Mouse (Mus musculus) neural tube, embryonic 14.5 days (tissue): ENCODE data around the gene Gtdc1. TPM values are rescaled to one million over a fixed set of nuclear protein-coding genes. Genes with fewer than 3 reads are reported as not detected.
A peak's percentile ranks its signal among the peaks of the same experiment; 100 is the strongest.
"Not testable (repeated sequence)": the region's sequence is repeated elsewhere in the genome, so short reads cannot be mapped to it uniquely, and the experiment has no call there.

Experiments
- ATAC-seq: fragments of 200-750 bp; cut with Nextera tagmentation; 2 replicates; pipeline ENCODE4 v1.8.0; 2017; ENCODE audit warnings: low read depth, mild to moderate bottlenecking, moderate TSS enrichment, moderate library complexity
- H3K27ac ChIP-seq: fragments of 300-500 bp; sonication (generic); 2 replicates; pipeline ENCODE4 v1.5.1; 2014; ENCODE audit warnings: low read depth, mild to moderate bottlenecking, control low read depth, low read length, moderate library complexity, mixed read lengths
- H3K27me3 ChIP-seq: fragments of 300-500 bp; sonication (generic); 2 replicates; pipeline ENCODE4 v1.6.1; 2014; ENCODE audit warnings: low read length; ENCODE audit not compliant: control insufficient read depth, insufficient read depth
- H3K36me3 ChIP-seq: fragments of 300-500 bp; sonication (generic); 2 replicates; pipeline ENCODE4 v1.6.1; 2014; ENCODE audit warnings: low read length, mixed read lengths; ENCODE audit not compliant: control insufficient read depth, insufficient read depth
- H3K4me1 ChIP-seq: fragments of 300-500 bp; sonication (generic); 2 replicates; pipeline ENCODE4 v1.6.1; 2014; ENCODE audit warnings: low read length; ENCODE audit not compliant: control insufficient read depth, insufficient read depth
- H3K4me2 ChIP-seq: fragments of 300-500 bp; sonication (generic); 2 replicates; pipeline ENCODE4 v1.6.1; 2014; ENCODE audit warnings: mild to moderate bottlenecking, low read depth, low read length, control low read depth
- H3K4me3 ChIP-seq: fragments of 300-500 bp; sonication (generic); 2 replicates; pipeline ENCODE4 v1.5.1; 2014; ENCODE audit warnings: low read depth, low read length, control low read depth, mixed read lengths
- H3K9ac ChIP-seq: fragments of 300-500 bp; sonication (generic); replicated peaks from 2 replicates; pipeline ENCODE4 v1.6.1; 2014; ENCODE audit warnings: low read depth, mild to moderate bottlenecking, control low read depth, low read length, mixed read lengths
- H3K9me3 ChIP-seq: fragments of 300-500 bp; sonication (generic); 2 replicates; pipeline ENCODE4 v1.6.1; 2016; ENCODE audit warnings: low read length; ENCODE audit not compliant: control insufficient read depth
- WGBS: fragments of 180-500 bp; shearing (Covaris S2); extraction: QIAGEN DNeasy Blood & Tissue Kit; methylation state at CpG from one replicate; pipeline ENCODE4 v1.1.7; 2014; 5-methylcytosine and 5-hydroxymethylcytosine counted together
- polyA plus RNA-seq: library from polyadenylated mRNA; unstranded; fragments of >200 nt; fragmentation: Nextera tagmentation; extraction: Ambion mirVana; gene quantifications from 2 replicates; pipeline ENCODE4 v1.2.1, GENCODE M21; 2014

The Gtdc1 gene
- polyA plus RNA-seq, 1 experiment from 2014 or later = 28.4 TPM

- Histone ChIP-seq H3K4me1 (no peaks in the 10 kb centered on the region), H3K36me3 (no peaks in the 10 kb centered on the region), H3K27ac (no peak overlapping the region), H3K4me2 (no peak overlapping the region), H3K9me3 (no peaks in the 10 kb centered on the region), H3K4me3 (no peak overlapping the region), H3K27me3 (no peaks in the 10 kb centered on the region), H3K9ac (no peak overlapping the region)
- 95% methylated on average over 1 of the region's 1 CpGs for WGBS
- ATAC-seq = no peak
Observed at GRCm38 (mm10) chr2:44628778-44629177, 298.7 kb downstream of the Gtdc1 start.

GRCm38 (mm10) chr2:44625154-44625553 lies 302.3 kb downstream of the Gtdc1 start:
- Histone ChIP-seq H3K4me2 (no peak overlapping the region), H3K27me3 (no peaks in the 10 kb centered on the region), H3K36me3 (no peaks in the 10 kb centered on the region), H3K9me3 (no peaks in the 10 kb centered on the region), H3K4me3 (no peak overlapping the region), H3K27ac (no peak overlapping the region), H3K9ac (no peak overlapping the region), H3K4me1 (no peaks in the 10 kb centered on the region)
- ATAC-seq = no peak
- WGBS = 59% methylated on average over 3 of the region's 3 CpGs

- no peaks in the 10 kb centered on the region for H3K36me3 ChIP-seq
- no peak overlapping the region for H3K4me3 ChIP-seq
- no peak overlapping the region for H3K9ac ChIP-seq
- WGBS = 91% methylated on average over 3 of the region's 3 CpGs
- no peaks in the 10 kb centered on the region for H3K9me3 ChIP-seq
- ATAC-seq = no peak
- no peak overlapping the region for H3K4me2 ChIP-seq
- no peaks in the 10 kb centered on the region for H3K4me1 ChIP-seq
- no peaks in the 10 kb centered on the region for H3K27me3 ChIP-seq
- no peak overlapping the region for H3K27ac ChIP-seq
Observed at GRCm38 (mm10) chr2:44622471-44622870, 305.0 kb downstream of the Gtdc1 start.

GRCm38 (mm10) chr2:44599653-44600052 lies 327.8 kb downstream of the Gtdc1 start:
- ATAC-seq, H3K9ac ChIP-seq, H3K4me3 ChIP-seq, H3K36me3 ChIP-seq, H3K4me1 ChIP-seq, H3K27ac ChIP-seq, H3K27me3 ChIP-seq, H3K9me3 ChIP-seq, H3K4me2 ChIP-seq: not testable (repeated sequence)
- 98% methylated on average over 3 of the region's 3 CpGs for WGBS

DNA sequence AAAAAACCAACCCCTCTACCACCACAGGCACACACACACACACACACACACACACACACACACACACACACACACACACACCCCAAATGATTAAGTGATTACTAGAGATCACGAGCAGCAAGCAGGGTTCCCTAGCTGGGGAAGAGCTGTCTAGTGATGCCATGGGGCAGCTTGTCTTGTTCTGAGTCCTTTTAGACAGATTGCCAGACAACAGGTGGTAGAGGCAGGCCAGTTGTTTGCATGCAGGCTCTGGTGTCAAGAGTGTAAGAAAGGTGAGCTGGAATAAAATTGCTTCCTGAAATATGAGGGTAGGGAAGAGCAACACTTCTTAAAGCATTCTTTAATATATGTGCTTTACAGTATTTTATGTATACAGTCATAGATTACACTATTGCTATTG lies 333.2 kb downstream of the Gtdc1 start:
- H3K9ac ChIP-seq = no peak overlapping the region
- ATAC-seq = no peak

DNA sequence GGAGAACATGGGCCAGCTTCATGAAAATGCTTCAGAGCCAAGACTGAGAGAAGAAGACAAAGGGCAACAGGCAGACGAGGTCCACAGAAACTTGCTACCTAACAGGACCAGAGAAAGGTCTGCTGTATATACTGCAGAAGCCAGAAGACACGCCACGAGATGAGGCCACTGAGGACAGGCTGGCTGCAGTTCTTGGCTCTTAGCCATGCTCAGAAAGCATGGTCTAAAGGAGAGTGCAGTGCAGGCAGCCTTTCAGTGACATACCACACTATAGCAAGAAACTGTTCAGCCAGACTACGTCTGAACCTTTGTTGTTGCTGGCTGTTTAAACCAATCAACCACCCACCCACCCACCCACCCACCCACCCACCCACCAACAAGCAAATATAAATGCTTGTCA lies 336.6 kb downstream of the Gtdc1 start:
- Histone ChIP-seq H3K27me3 (no peaks in the 10 kb centered on the region), H3K4me1 (no peaks in the 10 kb centered on the region), H3K9me3 (no peaks in the 10 kb centered on the region), H3K27ac (no peak overlapping the region), H3K4me3 (no peak overlapping the region), H3K9ac (no peak overlapping the region), H3K36me3 (no peaks in the 10 kb centered on the region), H3K4me2 (no peak overlapping the region)
- ATAC-seq = 0 out of 2 replicates have a peak, but pooled peaks have one; percentile 41
- WGBS = 55% methylated on average over 4 of the region's 4 CpGs

More for the DNA sequence above, 333.2 kb downstream of the Gtdc1 start:
- WGBS = 80% methylated on average over 1 of the region's 1 CpGs
- Histone ChIP-seq H3K4me1 (no peaks in the 10 kb centered on the region), H3K27ac (no peak overlapping the region), H3K27me3 (no peaks in the 10 kb centered on the region), H3K9me3 (no peaks in the 10 kb centered on the region), H3K4me2 (no peak overlapping the region), H3K36me3 (no peaks in the 10 kb centered on the region), H3K4me3 (no peak overlapping the region)

DNA sequence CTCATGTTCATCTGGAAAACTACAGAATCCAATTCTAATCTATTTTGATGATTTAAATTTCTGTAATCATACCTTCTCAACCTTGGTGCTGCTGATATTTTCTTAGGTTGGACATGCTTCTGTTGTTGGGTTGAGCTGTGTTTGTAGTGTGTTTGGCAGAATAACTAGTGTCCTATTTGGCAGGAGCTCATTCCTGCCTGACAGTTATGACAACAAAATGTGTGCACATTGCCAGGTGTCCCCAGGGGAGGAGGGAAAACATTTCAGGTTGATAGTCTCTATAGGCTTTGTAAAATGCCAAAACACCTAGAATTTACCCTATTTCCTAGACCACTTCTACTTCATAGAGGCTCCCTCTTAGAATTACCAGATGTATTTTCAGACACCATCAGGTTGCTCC lies 343.4 kb downstream of the Gtdc1 start:
- H3K4me1 ChIP-seq = no peaks in the 10 kb centered on the region
- H3K9me3 ChIP-seq = peaks cover 3% of the 10 kb centered on the region; the same call in 1 of the 2 replicates
- H3K27ac ChIP-seq = no peak overlapping the region
- no peaks in the 10 kb centered on the region for H3K27me3 ChIP-seq
- no peak overlapping the region for H3K4me3 ChIP-seq
- H3K4me2 ChIP-seq = no peak overlapping the region
- no peak for ATAC-seq
- no peak overlapping the region for H3K9ac ChIP-seq
- H3K36me3 ChIP-seq = no peaks in the 10 kb centered on the region

DNA sequence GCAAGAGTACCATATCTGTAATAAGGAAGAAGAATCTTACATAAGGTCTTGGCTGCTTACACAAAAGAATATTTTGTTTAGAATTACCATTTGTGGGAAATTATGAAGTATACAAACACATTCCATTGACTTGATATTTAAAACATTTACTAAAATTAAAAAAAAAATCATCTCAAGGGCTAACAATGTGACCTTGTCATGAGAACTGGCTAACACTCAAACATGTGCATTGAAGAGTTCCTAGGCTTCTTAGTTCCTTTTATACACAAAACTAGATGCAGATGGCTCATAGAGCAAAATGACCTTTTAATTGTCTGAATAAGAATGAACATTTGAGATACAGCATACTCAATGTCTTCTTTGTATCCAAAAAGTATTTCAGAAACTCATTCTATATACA lies 344.0 kb downstream of the Gtdc1 start:
- H3K9ac ChIP-seq = no peak overlapping the region
- no peak overlapping the region for H3K4me2 ChIP-seq
- H3K36me3 ChIP-seq = no peaks in the 10 kb centered on the region
- no peak for ATAC-seq
- H3K4me1 ChIP-seq = no peaks in the 10 kb centered on the region
- H3K27me3 ChIP-seq = no peaks in the 10 kb centered on the region
- no peak overlapping the region for H3K27ac ChIP-seq
- no peak overlapping the region for H3K4me3 ChIP-seq
- H3K9me3 ChIP-seq = peaks cover 3% of the 10 kb centered on the region; the same call in 1 of the 2 replicates

DNA sequence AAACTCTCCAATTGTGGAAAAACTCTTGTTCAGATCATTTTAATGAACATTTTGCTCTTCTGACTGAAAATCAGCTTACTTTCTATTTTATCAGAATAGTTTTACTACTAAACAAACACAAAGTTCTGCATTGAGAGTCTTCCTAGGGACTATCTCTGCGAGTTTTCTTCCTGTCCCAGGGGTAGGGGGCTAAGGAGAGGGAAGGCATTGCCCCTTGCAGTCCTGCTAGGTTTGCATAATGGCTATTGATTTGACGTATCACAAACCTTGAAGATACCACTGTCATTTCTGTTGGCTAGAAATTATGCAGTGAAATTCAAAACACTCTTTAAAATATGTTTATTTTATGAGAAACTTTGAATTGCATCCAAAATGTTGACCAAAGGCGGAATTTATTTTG lies 355.6 kb downstream of the Gtdc1 start:
- no peak overlapping the region for H3K27ac ChIP-seq
- no peak overlapping the region for H3K9ac ChIP-seq
- ATAC-seq = no peak
- H3K4me3 ChIP-seq = no peak overlapping the region
- H3K4me1 ChIP-seq = no peaks in the 10 kb centered on the region
- no peaks in the 10 kb centered on the region for H3K9me3 ChIP-seq
- no peaks in the 10 kb centered on the region for H3K36me3 ChIP-seq
- H3K4me2 ChIP-seq = no peak overlapping the region
- H3K27me3 ChIP-seq = no peaks in the 10 kb centered on the region
- WGBS = 51% methylated on average over 3 of the region's 3 CpGs

- Histone ChIP-seq H3K9me3 (no peaks in the 10 kb centered on the region), H3K27ac (no peak overlapping the region), H3K4me1 (no peaks in the 10 kb centered on the region), H3K4me2 (no peak overlapping the region), H3K36me3 (no peaks in the 10 kb centered on the region), H3K4me3 (no peak overlapping the region), H3K27me3 (no peaks in the 10 kb centered on the region), H3K9ac (no peak overlapping the region)
- ATAC-seq = 0 out of 2 replicates have a peak, but pooled peaks have one; percentile 34
- WGBS = 32% methylated on average over 9 of the region's 9 CpGs
Observed at GRCm38 (mm10) chr2:44571156-44571555, 356.3 kb downstream of the Gtdc1 start.
